Mouse (Mus musculus) cerebellum, adult 2 months (tissue): Measurements from ENCODE around the gene Grifin. TPM values are rescaled to one million over a fixed set of nuclear protein-coding genes. Genes with fewer than 3 reads are reported as not detected.
A peak's percentile ranks its signal among the peaks of the same experiment; 100 is the strongest.

Source experiments
- DNase-seq, 2 experiments: peaks; one replicate each; pipeline ENCODE4 v3.0.0; 2021
- H3K27ac ChIP-seq: fragments of 200-500 bp; 2 replicates; pipeline ENCODE4 v1.5.1; 2012; ENCODE audit warnings: low read length, control low read depth, inconsistent platforms; ENCODE audit not compliant: insufficient read depth
- H3K27me3 ChIP-seq: fragments of 200-500 bp; 2 replicates; pipeline ENCODE4 v1.6.1; 2012; ENCODE audit warnings: inconsistent platforms, mild to moderate bottlenecking, low read length, moderate library complexity; ENCODE audit not compliant: control insufficient read depth, insufficient read depth
- H3K4me1 ChIP-seq: fragments of 200-500 bp; 2 replicates; pipeline ENCODE4 v1.6.1; 2011; ENCODE audit warnings: low read length; ENCODE audit not compliant: control insufficient read depth, insufficient read depth
- H3K4me3 ChIP-seq: fragments of 200-500 bp; replicated peaks from 2 replicates; pipeline ENCODE3; 2011; ENCODE audit warnings: mild to moderate bottlenecking, low read depth, low read length, control low read depth; ENCODE audit not compliant: insufficient read depth
- CTCF ChIP-seq: fragments of 200-500 bp; IDR thresholded peaks from 2 replicates; pipeline ENCODE4 v1.5.1; 2011; ENCODE audit warnings: low read depth, mild to moderate bottlenecking, control low read depth, low read length, moderate library complexity, borderline replicate concordance; ENCODE audit not compliant: insufficient read depth
- POLR2A ChIP-seq: fragments of 200-500 bp; IDR thresholded peaks from 2 replicates; pipeline ENCODE4 v1.6.1; 2011; ENCODE audit warnings: low read length, control low read depth, borderline replicate concordance; ENCODE audit not compliant: insufficient read depth
- WGBS: fragments of 180-500 bp; shearing (Covaris S2); methylation state at CpG from one replicate; pipeline ENCODE4 v1.1.7; 2018; 5-methylcytosine and 5-hydroxymethylcytosine counted together
- polyA plus RNA-seq: library from polyadenylated mRNA; depleted of rRNA; stranded (reverse); fragments of >200 nt; gene quantifications from 2 replicates; pipeline ENCODE4 v1.2.3, GENCODE M21; 2012

Gene Grifin
- polyA plus RNA-seq, 1 experiment, result 0.82 TPM

- Histone ChIP-seq H3K4me1 (no peaks in the 10 kb centered on the region), H3K4me3 (no peak overlapping the region), H3K27ac (no peak overlapping the region), H3K27me3 (no peaks in the 10 kb centered on the region)
- peak in 1 of 2 experiments; percentile 35 for DNase-seq
- WGBS, result 33% methylated on average over 5 of the region's 5 CpGs
- TF ChIP-seq CTCF, result no peak
- no peak for TF ChIP-seq POLR2A
These were observed 580 bp upstream of the Grifin start for GRCm38 (mm10) chr5:140565451-140565850.

DNA sequence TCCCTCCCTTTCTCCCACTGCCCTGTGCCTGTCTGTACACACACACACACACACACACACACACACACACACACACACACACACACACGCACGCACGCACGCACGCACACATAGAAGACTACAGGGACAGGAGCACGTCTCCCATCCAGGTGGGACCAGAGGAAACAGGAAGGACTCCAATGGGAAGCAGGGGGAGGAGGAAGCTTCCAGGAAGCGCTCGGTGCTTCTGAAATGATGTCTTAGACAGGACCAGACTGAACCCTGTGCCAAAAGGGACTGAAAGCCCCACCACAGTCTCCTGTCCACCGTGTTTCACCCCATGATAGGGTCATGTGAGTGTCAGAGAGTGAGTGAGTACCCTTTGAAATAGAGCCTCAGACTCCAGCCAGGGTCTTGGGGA, 2.3 kb downstream of the Grifin start:
- Histone ChIP-seq H3K27me3 (no peaks in the 10 kb centered on the region), H3K4me3 (no peak overlapping the region), H3K27ac (no peak overlapping the region), H3K4me1 (no peaks in the 10 kb centered on the region)
- 82% methylated on average over 9 of the region's 9 CpGs for WGBS
- TF ChIP-seq POLR2A (no peak), CTCF (no peak)
- DNase-seq, result no peak

DNA sequence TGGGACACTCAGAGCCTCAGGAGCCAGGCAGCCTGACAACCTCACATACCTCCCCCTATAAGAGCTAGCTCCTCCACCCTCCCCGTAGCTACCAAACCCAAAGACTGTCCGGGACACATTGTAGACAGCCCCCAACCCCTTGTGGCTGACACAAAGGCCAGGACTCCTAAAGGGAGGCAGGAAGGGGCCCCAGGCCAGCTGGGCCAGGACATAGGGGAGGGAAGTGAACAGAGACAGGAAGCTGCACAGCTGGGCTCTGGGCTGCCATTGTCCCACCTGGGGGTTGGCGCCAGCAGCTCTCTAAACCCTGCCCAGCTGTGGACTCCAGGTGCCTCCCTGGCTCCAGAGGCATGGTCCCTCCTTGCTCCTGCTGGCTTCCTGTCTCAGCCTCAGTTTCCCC, 8.0 kb downstream of the Grifin start:
- H3K4me3 ChIP-seq, result no peak overlapping the region
- TF ChIP-seq CTCF (no peak), POLR2A (no peak)
- DNase-seq, result no peak
- 51% methylated on average over 3 of the region's 3 CpGs for WGBS
- no peaks in the 10 kb centered on the region for H3K4me1 ChIP-seq
- H3K27me3 ChIP-seq, result no peaks in the 10 kb centered on the region
- H3K27ac ChIP-seq, result no peak overlapping the region

DNA sequence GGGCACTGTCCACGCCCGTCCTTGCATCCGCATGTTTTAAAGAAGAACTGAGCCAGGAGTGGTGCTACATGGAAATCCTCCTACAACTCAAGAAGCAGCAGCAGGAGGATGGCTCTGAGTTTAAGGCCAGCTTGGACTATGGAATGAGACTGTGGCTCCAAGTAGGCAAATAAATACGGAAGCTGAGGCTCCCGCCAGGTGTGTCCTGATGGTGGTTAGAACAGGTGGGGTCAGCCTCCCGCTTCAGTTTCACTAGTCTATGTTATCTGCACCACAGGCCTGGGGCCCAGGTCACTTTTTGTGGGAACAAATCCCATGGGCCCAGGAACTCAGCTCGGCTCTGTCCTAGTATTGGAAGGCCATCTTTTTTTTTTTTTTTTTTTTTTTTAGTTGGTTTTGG, 11.2 kb downstream of the Grifin start:
- no peak overlapping the region for H3K4me3 ChIP-seq
- 87% methylated on average over 7 of the region's 7 CpGs for WGBS
- no peak overlapping the region for H3K27ac ChIP-seq
- H3K4me1 ChIP-seq, result no peaks in the 10 kb centered on the region
- no peaks in the 10 kb centered on the region; the same call in 1 of the 2 replicates for H3K27me3 ChIP-seq
- DNase-seq, result no peak
- TF ChIP-seq POLR2A, result no peak
- TF ChIP-seq CTCF, result no peak

GRCm38 (mm10) chr5:140549306-140550047, 15.4 kb downstream of the Grifin start:
- H3K27ac ChIP-seq, result no peak overlapping the region; the same call in 1 of the 2 replicates
- WGBS, result 6% methylated on average over 17 of the region's 17 CpGs
- H3K4me3 ChIP-seq, result no peak overlapping the region
- no peaks in the 10 kb centered on the region for H3K4me1 ChIP-seq
- DNase-seq, result peak in 1 of 2 experiments; percentile 34
- H3K27me3 ChIP-seq, result no peaks in the 10 kb centered on the region; the same call in 1 of the 2 replicates
- TF ChIP-seq POLR2A (no peak), CTCF (no peak)

DNA sequence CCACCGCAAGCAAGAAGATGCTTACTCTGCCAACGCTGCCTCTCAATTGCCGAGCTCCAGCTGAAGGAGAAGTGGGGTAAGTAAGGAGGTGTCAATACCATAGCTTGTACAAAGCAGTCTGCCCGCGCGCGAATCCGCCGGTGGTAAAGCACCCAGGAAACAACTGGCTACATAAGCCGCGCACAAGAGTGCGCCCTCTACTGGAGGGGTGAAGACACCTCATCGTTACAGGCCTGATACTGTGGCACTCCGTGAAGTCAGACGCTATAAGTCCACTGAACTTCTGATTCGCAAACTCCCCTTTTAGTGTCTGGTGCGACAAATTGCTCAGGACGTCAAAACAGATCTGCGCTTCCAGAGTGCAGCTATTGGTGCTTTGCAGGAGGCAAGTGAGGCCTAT, 18.5 kb downstream of the Grifin start:
- no peak overlapping the region for H3K27ac ChIP-seq

GRCm38 (mm10) chr5:140545651-140546050, 19.2 kb downstream of the Grifin start:
- WGBS, result 50% methylated on average over 6 of the region's 6 CpGs
- DNase-seq, result no peak
- H3K4me1 ChIP-seq, result no peaks in the 10 kb centered on the region
- H3K27me3 ChIP-seq, result no peaks in the 10 kb centered on the region; the same call in 1 of the 2 replicates
- no peak overlapping the region for H3K4me3 ChIP-seq
- TF ChIP-seq POLR2A (no peak), CTCF (no peak)
- H3K27ac ChIP-seq, result no peak overlapping the region

More for the DNA sequence above, 18.5 kb downstream of the Grifin start:
- Histone ChIP-seq H3K4me1 (no peaks in the 10 kb centered on the region), H3K27me3 (no peaks in the 10 kb centered on the region; the same call in 1 of the 2 replicates), H3K4me3 (no peak overlapping the region)
- DNase-seq, result no peak
- 83% methylated on average over 19 of the region's 19 CpGs for WGBS
- no peak for TF ChIP-seq CTCF
- no peak for TF ChIP-seq POLR2A
